Mouse (Mus musculus) induced T-regulatory cell, adult 2 months (primary cell): ENCODE results near the gene BC035044.

Experiments
- DNase-seq: peaks from one replicate; pipeline ENCODE4 v3.0.0-alpha.2; 2012; ENCODE audit warnings: low read depth

Gene BC035044

GRCm38 (mm10) chr6:128850671-128851070 is 40.3 kb downstream of the BC035044 start:
- no peak for DNase-seq

- DNase-seq, result peak; percentile 83
Measured at GRCm38 (mm10) chr6:128849902-128850301, 41.0 kb downstream of the BC035044 start.

GRCm38 (mm10) chr6:128847401-128847800 is 43.5 kb downstream of the BC035044 start:
- no peak for DNase-seq

- peak; percentile 44 for DNase-seq
Measured at GRCm38 (mm10) chr6:128845998-128846542, 44.9 kb downstream of the BC035044 start.

- peak; percentile 93 for DNase-seq
Measured at GRCm38 (mm10) chr6:128845319-128845979, 45.5 kb downstream of the BC035044 start.

GRCm38 (mm10) chr6:128844586-128845080 is 46.3 kb downstream of the BC035044 start:
- DNase-seq, result peak; percentile 55

GRCm38 (mm10) chr6:128844131-128844530 is 46.8 kb downstream of the BC035044 start:
- DNase-seq, result no peak

- peak; percentile 90 for DNase-seq
Measured at GRCm38 (mm10) chr6:128843479-128843992, 47.4 kb downstream of the BC035044 start.

GRCm38 (mm10) chr6:128842945-128843478 is 47.9 kb downstream of the BC035044 start:
- peak; percentile 99 for DNase-seq

GRCm38 (mm10) chr6:128842356-128842944 is 48.5 kb downstream of the BC035044 start:
- DNase-seq, result no peak

GRCm38 (mm10) chr6:128841327-128842089 is 49.4 kb downstream of the BC035044 start:
- peak; percentile 52 for DNase-seq

GRCm38 (mm10) chr6:128840669-128841068 is 50.3 kb downstream of the BC035044 start:
- peak; percentile 62 for DNase-seq

GRCm38 (mm10) chr6:128839921-128840320 is 51.0 kb downstream of the BC035044 start:
- peak; percentile 76 for DNase-seq

GRCm38 (mm10) chr6:128839266-128839771 is 51.6 kb downstream of the BC035044 start:
- peak; percentile 97 for DNase-seq

GRCm38 (mm10) chr6:128838342-128839265 is 52.3 kb downstream of the BC035044 start:
- DNase-seq, result peak; percentile 96

- DNase-seq, result peak; percentile 57
Measured at GRCm38 (mm10) chr6:128837454-128838341, 53.2 kb downstream of the BC035044 start.

- no peak for DNase-seq
Measured at GRCm38 (mm10) chr6:128836955-128837334, 54.0 kb downstream of the BC035044 start.

GRCm38 (mm10) chr6:128836191-128836954 is 54.6 kb downstream of the BC035044 start:
- DNase-seq, result peak; percentile 83

GRCm38 (mm10) chr6:128835571-128835970 is 55.4 kb downstream of the BC035044 start:
- no peak for DNase-seq
